Mouse (Mus musculus) heart, embryonic 11.5 days (tissue): Measurements from ENCODE around the gene Ttll12. TPM values are rescaled to one million over a fixed set of nuclear protein-coding genes. Genes with fewer than 3 reads are reported as not detected.

ENCODE experiments used
- ATAC-seq: fragments of 200-750 bp; cut with Nextera tagmentation; replicated peaks from 2 replicates; pipeline ENCODE4 v1.8.0; 2017; ENCODE audit warnings: moderate library complexity; ENCODE audit not compliant: insufficient number of reproducible peaks, low FRiP score, low TSS enrichment
- H3K27ac ChIP-seq: fragments of 300-500 bp; sonication (generic); 2 replicates; pipeline ENCODE4 v1.5.1; 2014; ENCODE audit warnings: mild to moderate bottlenecking, low read depth, low read length
- H3K27me3 ChIP-seq: fragments of 300-500 bp; sonication (generic); 2 replicates; pipeline ENCODE4 v1.6.1; 2014; ENCODE audit warnings: mild to moderate bottlenecking, low read length, mixed read lengths; ENCODE audit not compliant: control insufficient read depth, insufficient read depth
- H3K36me3 ChIP-seq: fragments of 300-500 bp; sonication (generic); 2 replicates; pipeline ENCODE4 v1.6.1; 2014; ENCODE audit warnings: mild to moderate bottlenecking, low read length, moderate library complexity, mixed read lengths; ENCODE audit not compliant: control insufficient read depth, insufficient read depth
- H3K4me1 ChIP-seq: fragments of 300-500 bp; sonication (generic); 2 replicates; pipeline ENCODE4 v1.6.1; 2014; ENCODE audit warnings: low read length; ENCODE audit not compliant: control insufficient read depth, insufficient read depth
- H3K4me2 ChIP-seq: fragments of 300-500 bp; sonication (generic); 2 replicates; pipeline ENCODE4 v1.6.1; 2014; ENCODE audit warnings: mild to moderate bottlenecking, moderate library complexity
- H3K4me3 ChIP-seq: fragments of 300-500 bp; sonication (generic); 2 replicates; pipeline ENCODE4 v1.5.1; 2014; ENCODE audit warnings: low read depth, low read length
- H3K9ac ChIP-seq: fragments of 300-500 bp; sonication (generic); 2 replicates; pipeline ENCODE4 v1.6.1; 2014; ENCODE audit warnings: mild to moderate bottlenecking, low read depth, low read length, moderate library complexity
- H3K9me3 ChIP-seq: fragments of 300-500 bp; sonication (generic); replicated peaks from 2 replicates; pipeline ENCODE4 v1.6.1; 2016; ENCODE audit warnings: low read length; ENCODE audit not compliant: control insufficient read depth
- WGBS: fragments of 180-500 bp; shearing (Covaris S2); extraction: QIAGEN DNeasy Blood & Tissue Kit; methylation state at CpG from one replicate; pipeline ENCODE4 v1.1.7; 2014; ENCODE audit not compliant: insufficient replicate concordance; 5-methylcytosine and 5-hydroxymethylcytosine counted together
- polyA plus RNA-seq: library from polyadenylated mRNA; unstranded; fragments of >200 nt; fragmentation: Nextera tagmentation; extraction: Ambion mirVana; gene quantifications from 2 replicates; pipeline ENCODE4 v1.2.1, GENCODE M21; 2014

The Ttll12 gene
- polyA plus RNA-seq, 1 experiment from 2014 or later = 30.4 TPM

- Histone ChIP-seq H3K27ac (no peak overlapping the region), H3K4me3 (no peak overlapping the region), H3K4me2 (no peak overlapping the region; the same call in 1 of the 2 replicates), H3K9ac (no peak overlapping the region), H3K27me3 (no peaks in the 10 kb centered on the region), H3K4me1 (peaks cover 20% of the 10 kb centered on the region), H3K9me3 (peaks cover 4% of the 10 kb centered on the region), H3K36me3 (peaks cover 18% of the 10 kb centered on the region)
- 86% methylated on average over 4 of the region's 4 CpGs for WGBS
- no peak for ATAC-seq
These were observed 4.1 kb downstream of the Ttll12 start for GRCm38 (mm10) chr15:83590841-83591240.

GRCm38 (mm10) chr15:83584741-83585220, 10.2 kb downstream of the Ttll12 start:
- H3K9ac ChIP-seq = no peak overlapping the region
- no peak for ATAC-seq
- H3K9me3 ChIP-seq = peaks cover 5% of the 10 kb centered on the region
- H3K4me1 ChIP-seq = no peaks in the 10 kb centered on the region
- no peaks in the 10 kb centered on the region for H3K27me3 ChIP-seq
- H3K4me2 ChIP-seq = no peak overlapping the region
- no peak overlapping the region for H3K4me3 ChIP-seq
- H3K36me3 ChIP-seq = peaks cover 43% of the 10 kb centered on the region
- H3K27ac ChIP-seq = no peak overlapping the region
- 78% methylated on average over 6 of the region's 6 CpGs for WGBS

DNA sequence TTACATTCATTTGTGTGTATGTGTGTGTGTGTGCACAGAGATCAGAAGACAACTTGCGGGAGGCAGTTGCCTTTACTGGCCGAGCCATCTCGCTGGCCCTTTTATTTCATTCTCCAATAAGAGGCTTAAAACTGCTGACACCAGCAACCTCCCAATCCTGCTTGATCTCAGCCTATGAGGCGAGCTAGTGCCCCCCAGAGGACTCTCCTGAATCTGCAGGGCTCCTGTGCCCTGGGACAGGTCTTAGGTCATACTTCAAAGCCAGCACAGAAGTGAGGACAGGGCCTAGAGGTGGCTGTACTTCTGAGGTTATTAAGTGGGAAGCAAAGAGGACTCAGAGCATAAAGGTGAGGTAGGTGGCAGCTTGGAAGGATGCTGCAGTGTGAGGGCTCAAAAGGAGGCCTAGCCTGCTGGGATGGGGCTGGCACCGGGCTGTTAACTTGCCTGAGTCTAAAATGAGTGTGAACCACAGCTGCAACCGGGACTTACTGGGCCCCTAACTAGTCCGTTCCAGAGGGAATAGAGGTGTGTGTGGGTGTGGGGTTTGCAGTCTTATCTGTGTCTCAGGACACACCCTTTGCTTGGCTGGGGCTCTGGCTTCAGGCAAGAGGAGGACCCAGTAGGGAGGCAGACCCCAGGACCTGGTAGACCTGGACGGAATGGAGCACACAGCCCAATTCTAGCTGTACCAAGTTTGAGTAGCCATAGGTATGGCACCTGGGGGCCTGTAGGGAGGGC, 11.4 kb downstream of the Ttll12 start:
- Histone ChIP-seq H3K9ac (no peak overlapping the region), H3K27ac (no peak overlapping the region), H3K9me3 (peaks cover 5% of the 10 kb centered on the region), H3K4me3 (no peak overlapping the region), H3K27me3 (no peaks in the 10 kb centered on the region), H3K36me3 (peaks cover 48% of the 10 kb centered on the region), H3K4me2 (no peak overlapping the region), H3K4me1 (no peaks in the 10 kb centered on the region)
- no peak; the same call in 1 of the 2 replicates for ATAC-seq
- 73% methylated on average over 8 of the region's 8 CpGs for WGBS

DNA sequence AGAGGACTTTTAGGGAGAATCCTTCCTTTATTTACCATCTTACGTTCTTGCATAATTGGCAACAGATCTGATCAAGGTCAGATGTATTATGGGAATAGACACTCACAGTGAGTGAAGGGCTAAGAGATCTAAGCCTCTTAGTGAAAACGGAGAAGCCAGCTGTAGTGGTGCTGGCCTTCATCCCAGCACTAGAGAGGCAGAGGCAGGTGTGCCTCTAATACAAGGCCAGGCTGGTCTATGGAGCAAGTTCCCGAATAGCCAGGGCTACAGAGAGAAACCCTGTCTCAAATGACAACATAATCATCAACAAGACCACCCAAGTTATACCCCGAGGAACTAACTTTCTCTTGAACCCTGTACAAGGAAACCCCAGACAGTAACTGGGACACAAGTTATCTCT, 12.0 kb downstream of the Ttll12 start:
- 85% methylated on average over 4 of the region's 4 CpGs for WGBS
- H3K9me3 ChIP-seq = peaks cover 5% of the 10 kb centered on the region

GRCm38 (mm10) chr15:83576651-83577050, 18.3 kb downstream of the Ttll12 start:
- 87% methylated on average over 9 of the region's 9 CpGs for WGBS
- Histone ChIP-seq H3K4me1 (no peaks in the 10 kb centered on the region), H3K27ac (no peak overlapping the region), H3K9me3 (no peaks in the 10 kb centered on the region), H3K27me3 (no peaks in the 10 kb centered on the region), H3K9ac (no peak overlapping the region), H3K4me2 (no peak overlapping the region), H3K36me3 (peaks cover 30% of the 10 kb centered on the region), H3K4me3 (no peak overlapping the region)
- no peak for ATAC-seq

More for the DNA sequence above, 12.0 kb downstream of the Ttll12 start:
- Histone ChIP-seq H3K4me1 (no peaks in the 10 kb centered on the region), H3K4me3 (no peak overlapping the region), H3K27me3 (no peaks in the 10 kb centered on the region), H3K27ac (no peak overlapping the region), H3K4me2 (no peak overlapping the region), H3K36me3 (peaks cover 47% of the 10 kb centered on the region), H3K9ac (no peak overlapping the region)
- no peak for ATAC-seq

- Histone ChIP-seq H3K4me2 (no peak overlapping the region), H3K9me3 (no peaks in the 10 kb centered on the region), H3K36me3 (peaks cover 22% of the 10 kb centered on the region), H3K27me3 (no peaks in the 10 kb centered on the region), H3K9ac (no peak overlapping the region), H3K4me3 (no peak overlapping the region), H3K27ac (no peak overlapping the region), H3K4me1 (no peaks in the 10 kb centered on the region)
- 91% methylated on average over 8 of the region's 8 CpGs for WGBS
- no peak for ATAC-seq
These were observed 19.4 kb downstream of the Ttll12 start for GRCm38 (mm10) chr15:83575543-83575942.

DNA sequence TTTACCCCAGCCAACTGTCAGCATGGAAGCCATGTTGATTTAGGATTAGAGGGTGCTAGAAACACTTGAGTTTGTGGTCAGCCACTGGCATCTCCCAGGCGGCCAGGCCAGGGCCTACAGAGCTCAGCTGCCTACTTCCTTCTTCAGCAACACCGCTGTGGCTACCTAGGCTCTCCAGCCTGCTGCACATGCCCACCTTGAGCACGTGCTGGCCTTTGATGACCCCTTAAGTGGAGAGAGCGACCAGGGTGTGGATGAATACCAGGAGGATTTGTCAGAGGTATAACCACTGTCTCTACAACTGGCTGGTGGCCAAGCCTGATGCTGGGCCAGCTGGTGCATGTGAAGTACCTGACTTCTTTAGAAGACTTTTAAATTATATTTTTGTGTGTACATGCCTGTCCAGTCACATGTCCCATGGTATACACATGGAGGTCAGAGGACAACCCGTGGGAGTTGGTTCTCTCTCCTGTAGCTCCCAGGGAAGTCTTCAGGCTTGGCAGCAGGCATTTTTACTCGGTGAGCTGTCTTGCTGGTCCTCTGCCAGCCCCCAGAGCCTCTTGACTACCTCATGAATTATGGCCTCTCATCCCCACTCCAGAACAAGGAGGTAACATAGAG, 20.1 kb downstream of the Ttll12 start:
- Histone ChIP-seq H3K4me2 (no peak overlapping the region), H3K27ac (no peak overlapping the region), H3K27me3 (no peaks in the 10 kb centered on the region), H3K9ac (no peak overlapping the region), H3K36me3 (peaks cover 19% of the 10 kb centered on the region), H3K4me1 (no peaks in the 10 kb centered on the region), H3K4me3 (no peak overlapping the region), H3K9me3 (no peaks in the 10 kb centered on the region)
- 89% methylated on average over 6 of the region's 6 CpGs for WGBS
- no peak for ATAC-seq

DNA sequence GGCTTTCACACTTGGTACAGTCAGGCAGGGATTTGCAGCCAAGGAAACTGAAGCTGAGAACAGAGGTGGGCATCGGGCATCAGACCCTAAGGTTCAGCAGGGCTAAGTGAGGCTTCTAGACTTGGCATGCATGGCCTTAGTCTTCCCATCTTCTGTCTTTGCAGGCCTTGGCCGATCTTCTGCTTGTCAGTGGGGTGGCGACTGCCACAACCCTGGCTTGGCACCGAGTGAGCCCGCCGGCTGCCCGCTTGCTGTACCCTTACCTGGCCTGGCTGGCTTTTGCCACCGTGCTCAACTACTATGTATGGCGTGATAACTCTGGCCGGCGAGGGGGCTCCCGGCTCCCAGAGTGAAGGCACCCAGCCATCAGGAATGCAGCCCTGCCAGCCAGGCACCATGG, 21.4 kb downstream of the Ttll12 start:
- H3K36me3 ChIP-seq = peaks cover 14% of the 10 kb centered on the region
- 92% methylated on average over 12 of the region's 12 CpGs for WGBS

More for the DNA sequence above, 21.4 kb downstream of the Ttll12 start:
- Histone ChIP-seq H3K9me3 (no peaks in the 10 kb centered on the region), H3K4me1 (no peaks in the 10 kb centered on the region), H3K27ac (no peak overlapping the region), H3K4me3 (no peak overlapping the region), H3K4me2 (no peak overlapping the region), H3K9ac (no peak overlapping the region), H3K27me3 (no peaks in the 10 kb centered on the region)
- ATAC-seq = no peak
